Mouse (Mus musculus) myocyte (in vitro differentiated cells): ENCODE measurements around the gene Mst1r.

Experiments used
- E2F4 ChIP-seq: IDR thresholded peaks from one replicate; pipeline ENCODE4 v1.6.1; 2011; ENCODE audit warnings: mild to moderate bottlenecking, control low read depth, moderate library complexity; ENCODE audit not compliant: insufficient read depth
- MAX ChIP-seq: IDR thresholded peaks from one replicate; pipeline ENCODE4 v1.6.1; 2011; ENCODE audit warnings: low read depth, mild to moderate bottlenecking, control low read depth
- MYOD1 ChIP-seq, 3 experiments: IDR thresholded peaks; one replicate each; pipeline ENCODE4 v1.6.1; 2011; ENCODE audit warnings: control low read depth in 2 of 3, low read depth in 2 of 3, mild to moderate bottlenecking in 2 of 3, moderate library complexity in 1 of 3; ENCODE audit not compliant: insufficient read length in 2 of 3, control insufficient read depth in 1 of 3
- POLR2A ChIP-seq: IDR thresholded peaks from one replicate; pipeline ENCODE4 v1.6.1; 2011; ENCODE audit warnings: low read depth, mild to moderate bottlenecking, control low read depth, moderate library complexity; ENCODE audit not compliant: insufficient read length
- POLR2AphosphoS2 ChIP-seq: IDR thresholded peaks from one replicate; pipeline ENCODE4 v1.6.1; 2011; ENCODE audit warnings: low read depth, control low read depth; ENCODE audit not compliant: insufficient read length
- REST ChIP-seq: IDR thresholded peaks from one replicate; pipeline ENCODE4 v1.6.1; 2011; ENCODE audit warnings: mild to moderate bottlenecking, control low read depth, moderate library complexity; ENCODE audit not compliant: insufficient read depth, insufficient read length
- TCF12 ChIP-seq: IDR thresholded peaks from one replicate; pipeline ENCODE4 v1.6.1; 2011; ENCODE audit warnings: mild to moderate bottlenecking, control low read depth; ENCODE audit not compliant: poor library complexity, insufficient read depth, severe bottlenecking

- TF ChIP-seq E2F4 (no peak), POLR2A (no peak), MAX (no peak), REST (no peak), POLR2AphosphoS2 (no peak), MYOD1 (IDR thresholded peaks at IDR 0.05; ENCODE audit: control insufficient read depth in 1 of 3, insufficient read length in 2 of 3, low read depth in 2 of 3) (no peak), TCF12 (no peak)
These were observed 55.2 kb downstream of the Mst1r start for GRCm38 (mm10) chr9:107961881-107962280.
